Mouse (Mus musculus) forebrain, embryonic 13.5 days (tissue): Measurements from ENCODE around the gene Acsl4. TPM values are rescaled to one million over a fixed set of nuclear protein-coding genes. Genes with fewer than 3 reads are reported as not detected.

ENCODE experiments used
- ATAC-seq: fragments of 200-750 bp; cut with Nextera tagmentation; 2 replicates; pipeline ENCODE4 v1.8.0; 2017
- H3K27ac ChIP-seq: fragments of 300-500 bp; sonication (generic); 2 replicates; pipeline ENCODE4 v1.5.1; 2015; ENCODE audit warnings: inconsistent platforms, mild to moderate bottlenecking, moderate library complexity
- H3K27me3 ChIP-seq: fragments of 300-500 bp; sonication (generic); 2 replicates; pipeline ENCODE4 v1.6.1; 2015; ENCODE audit warnings: mild to moderate bottlenecking, inconsistent platforms
- H3K36me3 ChIP-seq: fragments of 300-500 bp; sonication (generic); 2 replicates; pipeline ENCODE4 v1.6.1; 2015; ENCODE audit warnings: mild to moderate bottlenecking, inconsistent platforms; ENCODE audit not compliant: poor library complexity, severe bottlenecking
- H3K4me1 ChIP-seq: fragments of 300-500 bp; sonication (generic); 2 replicates; pipeline ENCODE4 v1.6.1; 2015; ENCODE audit warnings: inconsistent platforms
- H3K4me2 ChIP-seq: fragments of 300-500 bp; sonication (generic); 2 replicates; pipeline ENCODE4 v1.6.1; 2015; ENCODE audit warnings: inconsistent platforms, mild to moderate bottlenecking, moderate library complexity
- H3K4me3 ChIP-seq: fragments of 300-500 bp; sonication (generic); 2 replicates; pipeline ENCODE4 v1.5.1; 2015; ENCODE audit warnings: mild to moderate bottlenecking, inconsistent platforms
- H3K9ac ChIP-seq: fragments of 300-500 bp; sonication (generic); 2 replicates; pipeline ENCODE4 v1.6.1; 2015; ENCODE audit warnings: mild to moderate bottlenecking, inconsistent platforms
- H3K9me3 ChIP-seq: fragments of 300-500 bp; sonication (generic); replicated peaks from 2 replicates; pipeline ENCODE4 v1.6.1; 2016; ENCODE audit warnings: inconsistent platforms
- WGBS: fragments of 180-500 bp; shearing (Covaris S2); methylation state at CpG from one replicate; pipeline ENCODE4 v1.1.7; 2015; 5-methylcytosine and 5-hydroxymethylcytosine counted together
- polyA plus RNA-seq: library from polyadenylated mRNA; unstranded; fragments of >200 nt; fragmentation: Nextera tagmentation; extraction: Ambion mirVana; gene quantifications from 2 replicates; pipeline ENCODE4 v1.2.1, GENCODE M21; 2015

Gene Acsl4
- polyA plus RNA-seq, 1 experiment from 2014 or later: 11.7 TPM

- Histone ChIP-seq H3K4me2 (no peak overlapping the region), H3K27me3 (no peaks in the 10 kb centered on the region), H3K4me3 (no peak overlapping the region), H3K9me3 (no peaks in the 10 kb centered on the region), H3K36me3 (no peaks in the 10 kb centered on the region), H3K4me1 (no peaks in the 10 kb centered on the region), H3K27ac (no peak overlapping the region), H3K9ac (no peak overlapping the region)
- 93% methylated on average over 6 of the region's 6 CpGs for WGBS
- no peak for ATAC-seq
These were observed 54.1 kb downstream of the Acsl4 start for GRCm38 (mm10) chrX:142336207-142336606.

- Histone ChIP-seq H3K4me3 (no peak overlapping the region), H3K27me3 (no peaks in the 10 kb centered on the region), H3K36me3 (no peaks in the 10 kb centered on the region), H3K27ac (no peak overlapping the region), H3K4me1 (no peaks in the 10 kb centered on the region), H3K9ac (no peak overlapping the region), H3K9me3 (no peaks in the 10 kb centered on the region), H3K4me2 (no peak overlapping the region)
- no peak for ATAC-seq
- WGBS: 84% methylated on average over 5 of the region's 5 CpGs
These were observed 54.8 kb downstream of the Acsl4 start for GRCm38 (mm10) chrX:142335502-142335901.

- H3K27me3 ChIP-seq: no peaks in the 10 kb centered on the region
- ATAC-seq: no peak
These were observed 64.6 kb downstream of the Acsl4 start for GRCm38 (mm10) chrX:142325760-142326159.

GRCm38 (mm10) chrX:142316106-142316505 lies 74.2 kb downstream of the Acsl4 start:
- H3K27ac ChIP-seq: no peak overlapping the region
- H3K9me3 ChIP-seq: no peaks in the 10 kb centered on the region
- no peak for ATAC-seq
- no peaks in the 10 kb centered on the region for H3K27me3 ChIP-seq
- H3K4me1 ChIP-seq: no peaks in the 10 kb centered on the region
- no peak overlapping the region for H3K9ac ChIP-seq
- no peak overlapping the region for H3K4me3 ChIP-seq
- no peak overlapping the region for H3K4me2 ChIP-seq
- H3K36me3 ChIP-seq: no peaks in the 10 kb centered on the region
- WGBS: 84% methylated on average over 9 of the region's 9 CpGs

More at GRCm38 (mm10) chrX:142325760-142326159, 64.6 kb downstream of the Acsl4 start:
- Histone ChIP-seq H3K9ac (no peak overlapping the region), H3K4me3 (no peak overlapping the region), H3K4me2 (no peak overlapping the region), H3K4me1 (no peaks in the 10 kb centered on the region), H3K9me3 (no peaks in the 10 kb centered on the region), H3K27ac (no peak overlapping the region), H3K36me3 (no peaks in the 10 kb centered on the region)
- 79% methylated on average over 1 of the region's 2 CpGs for WGBS

GRCm38 (mm10) chrX:142315270-142315669 lies 75.1 kb downstream of the Acsl4 start:
- H3K4me1 ChIP-seq: peaks cover under 1% of the 10 kb centered on the region; the same call in 1 of the 2 replicates
- 69% methylated on average over 8 of the region's 8 CpGs for WGBS
- no peak overlapping the region for H3K9ac ChIP-seq
- H3K27ac ChIP-seq: no peak overlapping the region
- no peak overlapping the region for H3K4me3 ChIP-seq
- no peaks in the 10 kb centered on the region for H3K27me3 ChIP-seq
- no peak overlapping the region for H3K4me2 ChIP-seq
- H3K9me3 ChIP-seq: no peaks in the 10 kb centered on the region
- no peaks in the 10 kb centered on the region for H3K36me3 ChIP-seq
- no peak for ATAC-seq

GRCm38 (mm10) chrX:142314307-142315024 lies 75.9 kb downstream of the Acsl4 start:
- H3K4me2 ChIP-seq: peak overlapping the region; percentile 20; the same call in 1 of the 2 replicates
- 56% methylated on average over 11 of the region's 11 CpGs for whole genome bisulfite sequencing
- H3K27me3 ChIP-seq: no peaks in the 10 kb centered on the region
- H3K4me1 ChIP-seq: peaks cover 5% of the 10 kb centered on the region; the same call in 1 of the 2 replicates
- no peaks in the 10 kb centered on the region for H3K36me3 ChIP-seq
- H3K4me3 ChIP-seq: no peak overlapping the region
- no peaks in the 10 kb centered on the region for H3K9me3 ChIP-seq
- no peak overlapping the region for H3K9ac ChIP-seq
- no peak overlapping the region for H3K27ac ChIP-seq
- ATAC-seq: peak; percentile 82

- peaks cover 15% of the 10 kb centered on the region; the same call in 1 of the 2 replicates for H3K4me1 ChIP-seq
- no peak for ATAC-seq
These were observed 79.9 kb downstream of the Acsl4 start for GRCm38 (mm10) chrX:142310431-142310830.

GRCm38 (mm10) chrX:142305869-142306581 lies 84.3 kb downstream of the Acsl4 start, which contains the start of gene Kcne1l:
TSS of gene Kcne1l (minus strand) at chrX:142306294.
- peak within 1 kb of the TSS; percentile 51 for H3K9ac ChIP-seq
- 18% methylated on average over 26 of the region's 33 CpGs for WGBS
- ATAC-seq: peak; percentile 80

More at GRCm38 (mm10) chrX:142310431-142310830, 79.9 kb downstream of the Acsl4 start:
- H3K9me3 ChIP-seq: no peaks in the 10 kb centered on the region
- H3K4me3 ChIP-seq: no peak overlapping the region
- H3K36me3 ChIP-seq: no peaks in the 10 kb centered on the region
- H3K9ac ChIP-seq: no peak overlapping the region
- H3K4me2 ChIP-seq: no peak overlapping the region
- no peak overlapping the region for H3K27ac ChIP-seq
- peaks cover 6% of the 10 kb centered on the region; the same call in 1 of the 2 replicates for H3K27me3 ChIP-seq
- WGBS: 46% methylated on average over 5 of the region's 5 CpGs

GRCm38 (mm10) chrX:142305010-142305868 lies 85.1 kb downstream of the Acsl4 start:
- H3K4me1 ChIP-seq: 0 out of 2 replicates have a peak, but pooled peaks cover 15% of the 10 kb centered on the region

More at GRCm38 (mm10) chrX:142305869-142306581, 84.3 kb downstream of the Acsl4 start, which contains the start of gene Kcne1l:
- Histone ChIP-seq H3K4me2 (peak within 1 kb of the TSS; percentile 51), H3K4me3 (peak within 1 kb of the TSS; percentile 24), H3K27me3 (peaks cover 6% of the 10 kb centered on the region; the same call in 1 of the 2 replicates), H3K36me3 (no peaks in the 10 kb centered on the region), H3K9me3 (no peaks in the 10 kb centered on the region), H3K4me1 (peaks cover 15% of the 10 kb centered on the region; the same call in 1 of the 2 replicates), H3K27ac (peak within 1 kb of the TSS; percentile 65)

GRCm38 (mm10) chrX:142304592-142304991 lies 85.7 kb downstream of the Acsl4 start:
- Histone ChIP-seq H3K9ac (no peak overlapping the region), H3K27ac (no peak overlapping the region), H3K4me3 (no peak overlapping the region), H3K4me2 (no peak overlapping the region), H3K4me1 (0 out of 2 replicates have a peak, but pooled peaks cover 11% of the 10 kb centered on the region), H3K27me3 (peaks cover 6% of the 10 kb centered on the region; the same call in 1 of the 2 replicates), H3K36me3 (no peaks in the 10 kb centered on the region), H3K9me3 (no peaks in the 10 kb centered on the region)
- no peak for ATAC-seq

More at GRCm38 (mm10) chrX:142305010-142305868, 85.1 kb downstream of the Acsl4 start:
- Histone ChIP-seq H3K4me2 (peak overlapping the region; percentile 51), H3K9ac (peak overlapping the region; percentile 51), H3K27ac (peak overlapping the region; percentile 65), H3K9me3 (no peaks in the 10 kb centered on the region), H3K36me3 (no peaks in the 10 kb centered on the region), H3K27me3 (peaks cover 6% of the 10 kb centered on the region; the same call in 1 of the 2 replicates), H3K4me3 (peak overlapping the region; percentile 24)
- WGBS: 34% methylated on average over 32 of the region's 35 CpGs
- peak; percentile 90 for ATAC-seq

- H3K27me3 ChIP-seq: peaks cover 6% of the 10 kb centered on the region; the same call in 1 of the 2 replicates
- H3K4me3 ChIP-seq: no peak overlapping the region
- no peak for ATAC-seq
- H3K27ac ChIP-seq: no peak overlapping the region
- 49% methylated on average over 2 of the region's 2 CpGs for WGBS
- H3K4me1 ChIP-seq: 0 out of 2 replicates have a peak, but pooled peaks cover 11% of the 10 kb centered on the region
- no peaks in the 10 kb centered on the region for H3K36me3 ChIP-seq
- no peak overlapping the region for H3K9ac ChIP-seq
- H3K9me3 ChIP-seq: no peaks in the 10 kb centered on the region
- H3K4me2 ChIP-seq: no peak overlapping the region
These were observed 86.9 kb downstream of the Acsl4 start for GRCm38 (mm10) chrX:142303456-142303855.
